Mouse (Mus musculus) intestine, embryonic 14.5 days (tissue): ENCODE results near the gene Birc2. TPM values are rescaled to one million over a fixed set of nuclear protein-coding genes. Genes with fewer than 3 reads are reported as not detected.

ENCODE experiments used
- ATAC-seq: fragments of 200-750 bp; cut with Nextera tagmentation; replicated peaks from 2 replicates; pipeline ENCODE4 v1.8.0; 2017; ENCODE audit warnings: low read depth, moderate number of reproducible peaks, moderate TSS enrichment, moderate library complexity; ENCODE audit not compliant: low FRiP score, low TSS enrichment
- DNase-seq: peaks from one replicate; pipeline ENCODE4 v3.0.0-alpha.2; 2018; ENCODE audit warnings: low spot score
- H3K27ac ChIP-seq: fragments of 300-500 bp; sonication (generic); 2 replicates; pipeline ENCODE4 v1.5.1; 2014; ENCODE audit warnings: low read depth, mild to moderate bottlenecking, control low read depth
- H3K27me3 ChIP-seq: fragments of 300-500 bp; sonication (generic); replicated peaks from 2 replicates; pipeline ENCODE4 v1.6.1; 2014; ENCODE audit warnings: low read length, control low read depth; ENCODE audit not compliant: control insufficient read depth, insufficient read depth
- H3K36me3 ChIP-seq: fragments of 300-500 bp; sonication (generic); 2 replicates; pipeline ENCODE4 v1.6.1; 2014; ENCODE audit warnings: low read length, control low read depth; ENCODE audit not compliant: control insufficient read depth, insufficient read depth
- H3K4me1 ChIP-seq: fragments of 300-500 bp; sonication (generic); replicated peaks from 2 replicates; pipeline ENCODE4 v1.6.1; 2014; ENCODE audit warnings: low read length, control low read depth, mixed read lengths; ENCODE audit not compliant: control insufficient read depth, insufficient read depth
- H3K4me2 ChIP-seq: fragments of 300-500 bp; sonication (generic); 2 replicates; pipeline ENCODE4 v1.6.1; 2014; ENCODE audit warnings: low read length
- H3K4me3 ChIP-seq: fragments of 300-500 bp; sonication (generic); 2 replicates; pipeline ENCODE4 v1.5.1; 2014; ENCODE audit warnings: low read depth, low read length, control low read depth, mixed read lengths
- H3K9ac ChIP-seq: fragments of 300-500 bp; sonication (generic); 2 replicates; pipeline ENCODE4 v1.6.1; 2014; ENCODE audit warnings: mild to moderate bottlenecking, low read length
- H3K9me3 ChIP-seq: fragments of 300-500 bp; sonication (generic); 2 replicates; pipeline ENCODE4 v1.6.1; 2016; ENCODE audit warnings: low read length, control low read depth; ENCODE audit not compliant: control insufficient read depth
- WGBS: fragments of 180-500 bp; shearing (Covaris S2); extraction: QIAGEN DNeasy Blood & Tissue Kit; methylation state at CpG from one replicate; pipeline ENCODE4 v1.1.7; 2014; 5-methylcytosine and 5-hydroxymethylcytosine counted together
- polyA plus RNA-seq: library from polyadenylated mRNA; unstranded; fragments of >200 nt; fragmentation: Nextera tagmentation; extraction: Ambion mirVana; gene quantifications from 2 replicates; pipeline ENCODE4 v1.2.1, GENCODE M21; 2014

Birc2 gene
- polyA plus RNA-seq, 1 experiment from 2014 or later, result 39.8 TPM

GRCm38 (mm10) chr9:7785396-7785795 is 51.5 kb downstream of the Birc2 start:
- Histone ChIP-seq H3K9ac (no peak overlapping the region), H3K4me3 (no peak overlapping the region), H3K36me3 (peaks cover 17% of the 10 kb centered on the region), H3K27ac (no peak overlapping the region), H3K4me2 (no peak overlapping the region), H3K9me3 (no peaks in the 10 kb centered on the region), H3K27me3 (no peaks in the 10 kb centered on the region), H3K4me1 (no peaks in the 10 kb centered on the region)
- WGBS, result 81% methylated on average over 3 of the region's 3 CpGs
- ATAC-seq, result no peak
- no peak for DNase-seq

- Histone ChIP-seq H3K27me3 (no peaks in the 10 kb centered on the region), H3K27ac (peak overlapping the region; percentile 24; the same call in 1 of the 2 replicates), H3K9me3 (no peaks in the 10 kb centered on the region), H3K4me2 (no peak overlapping the region), H3K4me1 (no peaks in the 10 kb centered on the region), H3K9ac (no peak overlapping the region), H3K36me3 (peaks cover 17% of the 10 kb centered on the region; the same call in 1 of the 2 replicates), H3K4me3 (no peak overlapping the region)
- ATAC-seq, result 0 out of 2 replicates have a peak, but pooled peaks have one; percentile 41
- 31% methylated on average over 1 of the region's 1 CpGs for WGBS
- no peak for DNase-seq
These were observed 52.2 kb downstream of the Birc2 start for GRCm38 (mm10) chr9:7784615-7785012.

- no peak overlapping the region for H3K4me3 ChIP-seq
- no peak overlapping the region for H3K9ac ChIP-seq
- H3K27me3 ChIP-seq, result no peaks in the 10 kb centered on the region
- no peaks in the 10 kb centered on the region for H3K4me1 ChIP-seq
- peak overlapping the region; percentile 24; the same call in 1 of the 2 replicates for H3K27ac ChIP-seq
- H3K36me3 ChIP-seq, result peaks cover 22% of the 10 kb centered on the region; the same call in 1 of the 2 replicates
- no peaks in the 10 kb centered on the region for H3K9me3 ChIP-seq
- WGBS, result 85% methylated on average over 15 of the region's 15 CpGs
- ATAC-seq (no peak), DNase-seq (peak; percentile 47)
- H3K4me2 ChIP-seq, result no peak overlapping the region
These were observed 52.8 kb downstream of the Birc2 start for GRCm38 (mm10) chr9:7783823-7784614.

- H3K27me3 ChIP-seq, result no peaks in the 10 kb centered on the region
- no peaks in the 10 kb centered on the region for H3K4me1 ChIP-seq
- no peak for DNase-seq
- no peak overlapping the region for H3K4me2 ChIP-seq
- H3K9ac ChIP-seq, result no peak overlapping the region
- H3K36me3 ChIP-seq, result peaks cover 25% of the 10 kb centered on the region; the same call in 1 of the 2 replicates
- no peak for ATAC-seq
- 94% methylated on average over 8 of the region's 8 CpGs for WGBS
- H3K9me3 ChIP-seq, result no peaks in the 10 kb centered on the region
- H3K27ac ChIP-seq, result no peak overlapping the region
- H3K4me3 ChIP-seq, result no peak overlapping the region
These were observed 56.4 kb downstream of the Birc2 start for GRCm38 (mm10) chr9:7780250-7781150.

- peaks cover 21% of the 10 kb centered on the region; the same call in 1 of the 2 replicates for H3K36me3 ChIP-seq
- no peak for ATAC-seq
- no peaks in the 10 kb centered on the region for H3K27me3 ChIP-seq
- no peak overlapping the region for H3K4me3 ChIP-seq
- H3K4me2 ChIP-seq, result no peak overlapping the region
- no peak for DNase-seq
- H3K9me3 ChIP-seq, result no peaks in the 10 kb centered on the region
- H3K27ac ChIP-seq, result no peak overlapping the region
- H3K9ac ChIP-seq, result no peak overlapping the region
- WGBS, result 92% methylated on average over 4 of the region's 4 CpGs
- no peaks in the 10 kb centered on the region for H3K4me1 ChIP-seq
These were observed 57.1 kb downstream of the Birc2 start for GRCm38 (mm10) chr9:7779786-7780185.

GRCm38 (mm10) chr9:7778771-7779170 is 58.1 kb downstream of the Birc2 start:
- no peak overlapping the region for H3K4me3 ChIP-seq
- no peaks in the 10 kb centered on the region for H3K4me1 ChIP-seq
- H3K9ac ChIP-seq, result no peak overlapping the region
- H3K36me3 ChIP-seq, result peaks cover 24% of the 10 kb centered on the region; the same call in 1 of the 2 replicates
- H3K4me2 ChIP-seq, result no peak overlapping the region
- H3K27me3 ChIP-seq, result no peaks in the 10 kb centered on the region
- ATAC-seq (no peak), DNase-seq (no peak)
- no peak overlapping the region for H3K27ac ChIP-seq
- H3K9me3 ChIP-seq, result no peaks in the 10 kb centered on the region
- 81% methylated on average over 7 of the region's 7 CpGs for WGBS

- Histone ChIP-seq H3K4me2 (no peak overlapping the region), H3K9ac (no peak overlapping the region), H3K36me3 (peaks cover 35% of the 10 kb centered on the region), H3K4me1 (no peaks in the 10 kb centered on the region), H3K4me3 (no peak overlapping the region), H3K27ac (no peak overlapping the region), H3K27me3 (no peaks in the 10 kb centered on the region), H3K9me3 (no peaks in the 10 kb centered on the region)
- DNase-seq (no peak), ATAC-seq (no peak)
- 73% methylated on average over 1 of the region's 1 CpGs for WGBS
These were observed 59.2 kb downstream of the Birc2 start for GRCm38 (mm10) chr9:7777652-7778051.

- no peak for ATAC-seq
These were observed 59.9 kb downstream of the Birc2 start for GRCm38 (mm10) chr9:7776940-7777339.

More at GRCm38 (mm10) chr9:7776940-7777339, 59.9 kb downstream of the Birc2 start:
- DNase-seq, result no peak
- no peaks in the 10 kb centered on the region for H3K9me3 ChIP-seq
- 93% methylated on average over 1 of the region's 1 CpGs for WGBS
- H3K4me3 ChIP-seq, result no peak overlapping the region
- H3K9ac ChIP-seq, result no peak overlapping the region
- H3K27ac ChIP-seq, result no peak overlapping the region
- no peak overlapping the region for H3K4me2 ChIP-seq
- no peaks in the 10 kb centered on the region for H3K4me1 ChIP-seq
- H3K27me3 ChIP-seq, result no peaks in the 10 kb centered on the region
- H3K36me3 ChIP-seq, result peaks cover 39% of the 10 kb centered on the region
